ENCODE assay signal across 9 mouse cellular contexts in genomic region chr7:127103960-127104359, GRCm38 (mm10). TPM values are rescaled to one million over a fixed set of nuclear protein-coding genes. Genes with fewer than 3 reads are reported as not detected.
DNase-seq lines count a peak whose midpoint lies in the region; ATAC-seq and TF ChIP-seq lines count a peak whose summit lies in the region.
"Had no signal": no experiment of that assay in that cellular context is flagged by ENCODE, and none has a peak within 500 bp of the region (broad histone marks: within the 10 kb centered on the region; RNA-seq: fewer than 3 reads in every experiment).

No protein-coding gene starts in this region.

- peak; percentile 37 for ATAC-seq in lung, embryonic 16.5 days (ENCODE audit: low read depth)
- 0 out of 2 replicates have a peak, but pooled peaks have one; percentile 48 for ATAC-seq in intestine, embryonic 15.5 days

- H3K27ac ChIP-seq in lung, embryonic 16.5 days (ENCODE audit: low read length) = no peak overlapping the region
- H3K27ac ChIP-seq in intestine, embryonic 15.5 days = no peak overlapping the region
- peak overlapping the region; percentile 69 for H3K27ac ChIP-seq in thymus, adult 2 months (ENCODE audit: control insufficient read depth, insufficient read depth, low read length)

- no peak overlapping the region for H3K4me2 ChIP-seq in lung, embryonic 16.5 days (ENCODE audit: low read depth, low read length)
- H3K4me2 ChIP-seq in intestine, embryonic 15.5 days (replicated peaks) = no peak overlapping the region

- no peaks in the 10 kb centered on the region for H3K27me3 ChIP-seq in lung, embryonic 16.5 days (ENCODE audit: control insufficient read depth, insufficient read depth, low read depth, low read length)
- no peaks in the 10 kb centered on the region for H3K27me3 ChIP-seq in intestine, embryonic 15.5 days (replicated peaks)
- H3K27me3 ChIP-seq in thymus, adult 2 months (ENCODE audit: control insufficient read depth, insufficient read depth, low read length) = no peaks in the 10 kb centered on the region
- H3K27me3 ChIP-seq: lung, embryonic 15.5 days had no signal

- H3K4me1 ChIP-seq in lung, embryonic 16.5 days (replicated peaks; ENCODE audit: control insufficient read depth, insufficient read depth, low read length) = peaks cover 6% of the 10 kb centered on the region; the same call in 1 of the 2 replicates
- H3K4me1 ChIP-seq in intestine, embryonic 15.5 days (replicated peaks) = peaks cover 9% of the 10 kb centered on the region; the same call in 1 of the 2 replicates
- peaks cover 34% of the 10 kb centered on the region for H3K4me1 ChIP-seq in thymus, adult 2 months (replicated peaks; ENCODE audit: control insufficient read depth, insufficient read depth, low read length)
- H3K4me1 ChIP-seq: lung, embryonic 15.5 days had no signal

- no peak for TF ChIP-seq POLR2A in brain, embryonic 14.5 days (IDR thresholded peaks at IDR 0.05; ENCODE audit: borderline replicate concordance, extremely low read depth, insufficient read depth, insufficient read length, poor library complexity, severe bottlenecking)
- no peak for TF ChIP-seq POLR2A in thymus, adult 2 months (IDR thresholded peaks at IDR 0.05; ENCODE audit: control insufficient read depth, extremely low read depth, insufficient read depth, low read length, poor library complexity)

- H3K9ac ChIP-seq in lung, embryonic 16.5 days (ENCODE audit: low read length) = no peak overlapping the region
- no peak overlapping the region; the same call in 1 of the 2 replicates for H3K9ac ChIP-seq in intestine, embryonic 15.5 days

- H3K4me3 ChIP-seq in lung, embryonic 16.5 days (ENCODE audit: low read length) = no peak overlapping the region
- no peak overlapping the region for H3K4me3 ChIP-seq in intestine, embryonic 15.5 days (replicated peaks)
- no peak overlapping the region for H3K4me3 ChIP-seq in thymus, adult 2 months (ENCODE audit: control insufficient read depth, insufficient read depth, low read length)

- DNase-seq in lung, postnatal 4 days = no peak
- DNase-seq in brain, embryonic 14.5 days (ENCODE audit: low read depth) = peak; percentile 27
- peak; percentile 63 for DNase-seq in thymus, adult 2 months
- DNase-seq in heart, adult 11 months = no peak
- no peak for DNase-seq in cerebellum, adult 8-10 months
- DNase-seq in gastrocnemius, adult 8-10 months (ENCODE audit: low spot score in 2 of 2) = no peak

- no peak for TF ChIP-seq CTCF in brain, embryonic 14.5 days (IDR thresholded peaks at IDR 0.05; ENCODE audit: borderline replicate concordance, extremely low read depth, insufficient read depth, insufficient read length)
- no peak for TF ChIP-seq CTCF in thymus, adult 2 months (IDR thresholded peaks at IDR 0.05; ENCODE audit: borderline replicate concordance, control insufficient read depth, extremely low read depth, insufficient read depth, low read length, poor library complexity)

- no peaks in the 10 kb centered on the region for H3K9me3 ChIP-seq in lung, embryonic 16.5 days (ENCODE audit: control insufficient read depth, low read length)
- no peaks in the 10 kb centered on the region for H3K9me3 ChIP-seq in intestine, embryonic 15.5 days
- H3K9me3 ChIP-seq: lung, embryonic 15.5 days had no signal

- 65% methylated on average over 6 of the region's 6 CpGs for WGBS in lung, embryonic 16.5 days
- 61% methylated on average over 6 of the region's 6 CpGs for WGBS in intestine, embryonic 15.5 days
- WGBS in thymus, adult 2 months = 62% methylated on average over 6 of the region's 6 CpGs

- no peaks in the 10 kb centered on the region for H3K36me3 ChIP-seq in lung, embryonic 16.5 days (ENCODE audit: control insufficient read depth, insufficient read depth, low read length)
- H3K36me3 ChIP-seq in intestine, embryonic 15.5 days = no peaks in the 10 kb centered on the region
- H3K36me3 ChIP-seq in thymus, adult 2 months (ENCODE audit: control insufficient read depth, insufficient read depth, low read length) = no peaks in the 10 kb centered on the region
- H3K36me3 ChIP-seq: lung, embryonic 15.5 days had no signal

RNA-seq across cellular contexts. Expression of gene AI467606, which starts 12.8 kb away (rescaled TPM):
- polyA plus RNA-seq in lung, embryonic 16.5 days (2015; fragmentation: Nextera tagmentation; extraction: Ambion mirVana) = 11.5 and 12.8 TPM in 2 replicates
- 1.5 and 2.1 TPM in 2 replicates for polyA plus RNA-seq in brain, embryonic 14.5 days (2012; rRNA removed)
- 4.4 TPM in 2 replicates for polyA plus RNA-seq in intestine, embryonic 15.5 days (2015; fragmentation: Nextera tagmentation; extraction: Ambion mirVana)
- polyA plus RNA-seq in thymus, adult 2 months (2012; rRNA removed) = 518 and 532 TPM in 2 replicates
- total RNA-seq in gastrocnemius, adult 8-10 months (2022) = under 1 TPM; 0.12 to 0.74 (median 0.25) TPM

RNA-seq across cellular contexts. Expression of gene Zg16, which starts 16.8 kb away (rescaled TPM):
- 7.1 TPM in 1 of 2 replicates, not detected in the other for polyA plus RNA-seq in lung, embryonic 16.5 days (2015; fragmentation: Nextera tagmentation; extraction: Ambion mirVana)
- 0.21 TPM in 1 of 2 replicates, not detected in the other for polyA plus RNA-seq in brain, embryonic 14.5 days (2012; rRNA removed)
- 7.6 and 28.5 TPM in 2 replicates for polyA plus RNA-seq in intestine, embryonic 15.5 days (2015; fragmentation: Nextera tagmentation; extraction: Ambion mirVana)
- 0.73 and 1.2 TPM in 2 replicates for polyA plus RNA-seq in thymus, adult 2 months (2012; rRNA removed)
- not detected for total RNA-seq in gastrocnemius, adult 8-10 months (2022)
- polyA plus RNA-seq: lung, embryonic 15.5 days had no signal

RNA-seq across cellular contexts. Expression of gene Qprt, which starts 18.1 kb away (rescaled TPM):
- 0.43 and 1.2 TPM in 2 replicates for polyA plus RNA-seq in lung, embryonic 16.5 days (2015; fragmentation: Nextera tagmentation; extraction: Ambion mirVana)
- polyA plus RNA-seq in brain, embryonic 14.5 days (2012; rRNA removed) = 0.75 and 0.76 TPM in 2 replicates
- polyA plus RNA-seq in intestine, embryonic 15.5 days (2015; fragmentation: Nextera tagmentation; extraction: Ambion mirVana) = 5.3 and 6.1 TPM in 2 replicates
- polyA plus RNA-seq in thymus, adult 2 months (2012; rRNA removed) = 8.0 and 10.1 TPM in 2 replicates
- under 1 TPM in 3 of 4 experiments, not detected in 1; 0.18 to 0.29 (median 0.27) TPM for total RNA-seq in gastrocnemius, adult 8-10 months (2022)

RNA-seq across cellular contexts. Expression of gene Spn, which starts 33.7 kb away (rescaled TPM):
- 0.44 and 0.70 TPM in 2 replicates for polyA plus RNA-seq in lung, embryonic 16.5 days (2015; fragmentation: Nextera tagmentation; extraction: Ambion mirVana)
- polyA plus RNA-seq in brain, embryonic 14.5 days (2012; rRNA removed) = 0.09 and 0.10 TPM in 2 replicates
- polyA plus RNA-seq in intestine, embryonic 15.5 days (2015; fragmentation: Nextera tagmentation; extraction: Ambion mirVana) = 0.18 and 0.36 TPM in 2 replicates
- 135 and 157 TPM in 2 replicates for polyA plus RNA-seq in thymus, adult 2 months (2012; rRNA removed)
- total RNA-seq in gastrocnemius, adult 8-10 months (2022) = under 1 TPM in 3 of 4 experiments, not detected in 1; 0.07 to 0.13 (median 0.13) TPM

Comparison
In these comparisons a context has a peak if more than half of its experiments do, and no peak if none do; other contexts are left out.
1. DNase-seq: peak in brain, embryonic 14.5 days (single experiment) and thymus, adult 2 months (single experiment); none in lung, postnatal 4 days (0 of 2), heart, adult 11 months (single experiment), cerebellum, adult 8-10 months (single experiment) and gastrocnemius, adult 8-10 months (0 of 2).
2. RNA of gene AI467606, which starts 12.8 kb away (polyA plus RNA-seq): 518 to 532 TPM in thymus, adult 2 months; 11.5 to 12.8 TPM in lung, embryonic 16.5 days, 4.4 TPM in intestine, embryonic 15.5 days and 1.5 to 2.1 TPM in brain, embryonic 14.5 days; every median in the first group is over 10 times any median in the second.